Mouse (Mus musculus): ENCODE results near the gene Fpr2.
"Not testable (repeated sequence)": the region's sequence is repeated elsewhere in the genome, so short reads cannot be mapped to it uniquely, and the experiment has no call there.

Gene Fpr2

GRCm38 (mm10) chr17:17887774-17888248 lies at the start of gene Fpr2, which contains the start of gene Fpr3:
TSS of gene Fpr2 (plus strand) at chr17:17887824.
TSS of gene Fpr3 (plus strand) at chr17:17887852.
- no peak for DNase-seq

DNA sequence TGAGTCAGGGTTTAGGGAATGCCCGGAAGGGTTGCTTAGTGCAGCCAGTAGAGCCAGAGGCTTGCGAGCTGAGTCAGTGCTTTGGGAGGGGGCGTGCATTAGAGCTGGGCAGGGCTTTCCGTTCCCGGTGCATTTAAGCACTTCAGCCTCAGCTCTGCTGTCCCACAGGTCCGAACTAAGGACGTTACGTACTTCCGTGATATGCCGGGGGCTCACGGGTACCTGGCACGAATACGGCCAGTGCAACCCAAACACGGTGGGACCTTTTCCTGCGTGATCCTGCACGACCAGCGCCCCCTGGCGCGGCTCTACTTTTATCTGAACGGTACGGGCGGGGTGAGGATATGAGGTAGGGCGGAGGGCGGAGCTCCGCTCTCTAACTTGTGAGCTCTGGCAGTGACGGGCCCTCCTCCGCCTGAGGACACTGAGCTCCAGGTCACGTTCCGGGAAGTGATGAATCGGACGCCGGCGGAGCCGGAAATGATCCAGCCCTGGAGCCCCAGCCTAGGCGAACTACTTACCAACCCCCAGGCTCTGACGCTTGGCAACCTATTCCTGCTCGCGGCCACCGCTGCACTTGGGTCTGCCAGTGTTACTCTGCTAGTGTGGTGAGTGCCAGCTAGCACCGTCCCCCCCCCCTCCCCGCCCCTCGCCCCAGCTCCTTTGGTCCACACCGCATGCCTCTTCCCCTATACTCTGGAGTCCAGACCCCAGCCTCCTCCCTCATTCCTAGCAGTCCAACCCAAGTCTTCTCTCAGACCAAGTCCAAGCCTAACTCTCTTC lies 49.5 kb upstream of the Fpr2 start:
- DNase-seq = peak; percentile 94

DNA sequence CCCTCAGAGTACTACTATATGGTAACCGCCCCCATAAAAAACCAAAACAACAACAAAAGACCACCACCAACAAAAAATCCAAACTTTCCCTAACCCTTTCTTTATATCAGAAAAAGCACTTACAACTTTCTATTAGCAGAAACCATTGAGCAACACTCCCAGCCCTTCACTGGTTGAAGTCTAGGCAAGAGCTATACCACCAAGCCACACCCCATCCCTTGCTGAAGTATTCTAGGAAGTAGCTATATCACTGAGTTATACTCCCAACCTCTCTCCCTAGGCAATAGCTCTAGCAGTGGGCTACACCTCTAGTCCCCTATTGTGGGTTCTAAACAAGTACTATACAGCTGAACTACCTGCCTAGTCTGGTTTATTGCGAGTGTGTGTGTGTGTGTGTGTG lies 48.3 kb upstream of the Fpr2 start:
- DNase-seq = no peak

DNA sequence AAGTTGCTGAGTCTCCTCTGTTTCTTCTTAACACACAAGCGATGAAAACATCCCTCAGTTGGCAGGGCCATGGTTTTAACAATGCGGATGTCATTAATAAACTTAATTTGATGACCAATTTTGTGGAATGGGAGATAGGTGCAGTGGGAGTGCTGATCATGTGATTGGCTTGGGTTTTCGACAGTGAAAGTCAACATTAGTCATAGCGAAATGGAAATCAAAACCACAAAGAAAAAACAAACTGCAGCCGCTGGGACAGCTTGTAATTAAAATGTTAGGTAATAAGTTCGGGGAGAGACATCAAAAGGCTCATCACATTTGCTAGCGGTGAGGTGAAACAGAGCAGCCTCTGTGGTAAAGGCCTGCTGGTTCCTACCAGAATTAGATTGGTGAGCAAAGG lies 46.8 kb upstream of the Fpr2 start:
- no peak for DNase-seq

DNA sequence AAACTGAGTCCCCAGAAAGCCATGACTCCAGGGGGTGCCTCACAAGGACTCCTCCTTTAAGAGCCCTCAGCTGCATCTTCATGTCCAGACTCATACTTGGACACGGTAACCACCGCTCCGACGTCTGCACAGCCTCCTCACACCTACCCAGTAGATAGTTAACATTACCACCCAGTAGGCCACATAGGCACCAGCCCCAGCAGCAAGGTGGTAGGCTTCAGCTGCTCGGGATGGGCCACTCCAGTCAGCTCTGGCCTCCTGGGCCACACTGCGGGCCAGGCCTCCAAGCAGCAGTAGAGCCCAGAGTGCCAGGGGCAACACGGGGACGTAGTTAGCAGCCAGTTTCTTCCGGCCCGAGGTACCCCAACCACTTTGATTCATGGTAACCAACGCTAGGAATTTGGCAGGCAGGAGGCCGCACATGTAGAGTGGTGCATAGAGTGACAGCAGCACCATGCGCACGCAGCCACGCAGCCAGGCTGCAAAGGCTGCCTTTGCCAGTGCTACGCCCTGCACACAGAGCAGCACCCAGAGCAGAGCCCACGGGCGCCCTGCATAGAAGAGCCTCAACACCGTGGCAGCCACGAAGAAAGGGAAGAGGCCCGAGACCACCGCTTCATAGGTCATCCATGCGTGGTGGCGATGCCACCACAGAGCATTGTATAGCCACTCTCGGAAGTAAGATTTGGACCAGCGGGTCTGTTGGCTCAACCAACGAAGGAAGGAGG lies 43.9 kb upstream of the Fpr2 start:
- no peak for DNase-seq

DNA sequence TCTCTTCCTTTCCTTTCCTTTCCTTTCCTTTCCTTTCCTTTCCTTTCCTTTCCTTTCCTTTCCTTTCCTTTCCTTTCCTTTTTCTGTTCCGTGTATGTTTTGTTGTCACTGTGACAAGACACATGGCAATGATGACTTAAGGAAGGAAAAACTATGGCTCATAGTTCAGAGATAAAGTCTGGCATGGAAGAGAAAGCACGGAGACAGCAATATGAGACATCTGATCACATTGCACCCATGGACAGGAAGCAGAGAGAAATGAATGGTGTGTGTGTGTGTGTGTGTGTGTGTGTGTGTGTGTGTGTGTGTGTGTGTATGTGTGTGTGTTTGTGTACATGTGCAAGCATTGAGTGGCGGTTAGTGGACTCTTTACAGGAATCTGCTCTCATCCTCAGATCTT lies 43.0 kb upstream of the Fpr2 start:
- not testable (repeated sequence) for DNase-seq

- DNase-seq = peak; percentile 32
These were observed 42.2 kb upstream of the Fpr2 start for GRCm38 (mm10) chr17:17845187-17846027.

GRCm38 (mm10) chr17:17848988-17849387 lies 38.6 kb upstream of the Fpr2 start:
- no peak for DNase-seq

- DNase-seq = no peak
These were observed 37.5 kb upstream of the Fpr2 start for GRCm38 (mm10) chr17:17849906-17850712.

DNA sequence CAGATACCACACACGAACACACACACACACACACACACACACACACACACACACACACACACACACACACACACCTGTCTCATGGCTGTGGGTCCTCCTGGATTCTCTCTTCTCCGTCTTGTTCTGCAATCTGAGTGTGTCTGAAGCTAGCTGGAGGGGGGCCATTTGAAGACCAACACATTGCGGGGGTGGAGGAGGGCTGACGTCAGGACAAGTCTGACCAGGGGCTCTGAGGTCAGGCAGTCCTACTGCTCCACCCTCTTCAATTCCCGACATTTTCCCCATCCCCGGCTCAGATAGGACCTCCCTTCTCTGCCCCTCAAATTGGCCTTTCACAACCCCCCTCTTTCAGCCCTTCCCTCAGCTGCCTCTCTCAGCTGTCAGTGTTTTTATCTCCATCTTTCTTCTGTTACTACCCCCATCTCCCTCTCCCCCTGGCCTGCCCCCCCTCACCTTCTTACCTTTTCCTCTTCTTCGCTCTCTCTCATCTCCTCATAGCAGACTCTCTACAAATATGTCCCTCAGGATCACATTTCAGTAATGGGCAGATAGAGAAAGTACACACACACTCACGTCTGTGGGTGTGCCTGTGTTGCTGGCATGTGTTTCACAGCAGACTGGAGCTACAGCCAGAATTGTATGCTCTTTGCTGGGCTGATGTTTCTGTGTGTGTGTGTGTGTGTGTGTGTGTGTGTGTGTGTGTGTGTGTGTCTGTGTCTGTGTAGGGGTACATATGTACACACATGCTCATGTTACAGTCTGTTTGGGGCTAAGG lies 32.4 kb upstream of the Fpr2 start, which contains the start of gene Has1:
TSS of gene Has1 (minus strand) at position 142 of the 775 bp plus-strand sequence.
- peak; percentile 20 for DNase-seq

DNA sequence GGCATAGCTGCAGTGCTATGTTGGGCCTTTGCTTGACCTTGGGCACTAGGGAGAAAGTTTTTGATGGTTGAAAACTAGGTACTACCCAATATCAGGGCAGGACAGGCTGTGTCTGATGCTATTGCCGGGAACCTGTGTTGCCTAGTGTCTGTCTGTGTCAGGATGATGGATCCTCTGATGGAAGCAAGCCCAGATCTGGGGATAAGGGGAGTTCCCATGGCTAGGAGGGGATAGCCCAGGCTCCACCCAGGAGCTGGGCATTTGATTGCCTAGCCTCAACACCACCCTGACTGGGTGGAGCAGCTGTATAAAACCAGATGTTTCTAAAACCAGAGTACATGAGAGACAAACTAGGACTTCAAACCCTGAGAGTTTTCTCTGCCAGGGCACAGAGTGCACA lies 31.0 kb upstream of the Fpr2 start:
- no peak for DNase-seq

DNA sequence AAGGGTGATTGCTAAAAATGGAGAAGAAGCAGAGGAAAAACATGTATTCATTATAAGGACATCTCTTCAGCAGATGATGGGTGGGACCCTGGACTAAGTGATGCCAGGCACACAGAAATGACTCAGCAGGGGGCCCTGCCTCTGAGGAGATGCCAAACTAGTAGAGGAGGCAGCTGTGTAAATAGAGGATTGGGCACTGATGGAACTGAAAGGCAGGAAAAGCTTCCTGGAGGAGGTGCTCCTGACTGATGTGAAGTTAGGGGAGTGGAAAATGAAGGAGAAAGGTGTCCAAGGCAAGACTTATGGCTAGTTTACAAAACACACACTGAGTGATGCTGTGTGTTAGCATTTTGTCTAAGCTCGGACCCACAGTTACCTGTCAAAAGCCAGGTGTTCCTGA lies 30.2 kb upstream of the Fpr2 start:
- DNase-seq = no peak

DNA sequence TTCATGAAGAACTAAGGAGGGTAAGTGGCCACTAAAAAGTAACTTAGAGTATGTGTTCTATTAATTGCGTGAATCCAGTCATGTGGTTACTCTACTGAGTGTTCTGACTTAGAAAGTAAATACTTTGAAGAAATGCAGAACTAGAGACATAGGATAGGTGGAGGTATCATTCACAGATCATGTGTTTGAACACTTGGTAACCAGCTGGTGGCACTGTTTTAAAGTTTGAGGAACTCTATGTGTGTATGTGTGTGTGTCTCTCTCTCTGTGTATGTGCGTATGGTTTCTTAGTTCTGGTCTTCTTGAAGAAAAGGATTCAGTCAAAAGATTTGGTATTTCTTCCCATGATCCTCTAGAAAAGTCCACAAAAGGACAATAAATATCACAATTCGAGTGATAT lies 27.5 kb upstream of the Fpr2 start:
- DNase-seq = no peak

DNA sequence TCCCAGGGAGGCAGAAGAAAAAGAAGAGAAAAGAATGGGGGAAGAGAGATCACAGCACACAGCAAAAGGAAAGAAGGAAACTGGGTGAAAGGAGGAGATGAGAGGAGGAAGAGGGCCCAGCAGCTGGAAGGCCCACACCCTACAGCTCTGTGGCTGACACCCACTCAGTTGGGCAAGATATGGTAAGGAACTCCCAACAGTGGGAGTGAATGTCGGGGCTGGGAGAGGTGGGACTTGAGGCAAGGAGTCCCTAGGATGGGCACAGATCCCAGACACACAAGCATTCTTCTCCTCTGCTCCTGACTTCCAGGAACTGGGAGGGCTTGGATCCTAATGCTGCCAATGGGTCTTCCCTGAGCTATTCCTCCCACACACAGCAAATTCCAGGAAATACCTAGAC lies 25.3 kb upstream of the Fpr2 start:
- DNase-seq = no peak

- DNase-seq = no peak
These were observed 22.5 kb upstream of the Fpr2 start for GRCm38 (mm10) chr17:17865168-17865567.

GRCm38 (mm10) chr17:17866801-17867469 lies 20.7 kb upstream of the Fpr2 start:
- DNase-seq = no peak

DNA sequence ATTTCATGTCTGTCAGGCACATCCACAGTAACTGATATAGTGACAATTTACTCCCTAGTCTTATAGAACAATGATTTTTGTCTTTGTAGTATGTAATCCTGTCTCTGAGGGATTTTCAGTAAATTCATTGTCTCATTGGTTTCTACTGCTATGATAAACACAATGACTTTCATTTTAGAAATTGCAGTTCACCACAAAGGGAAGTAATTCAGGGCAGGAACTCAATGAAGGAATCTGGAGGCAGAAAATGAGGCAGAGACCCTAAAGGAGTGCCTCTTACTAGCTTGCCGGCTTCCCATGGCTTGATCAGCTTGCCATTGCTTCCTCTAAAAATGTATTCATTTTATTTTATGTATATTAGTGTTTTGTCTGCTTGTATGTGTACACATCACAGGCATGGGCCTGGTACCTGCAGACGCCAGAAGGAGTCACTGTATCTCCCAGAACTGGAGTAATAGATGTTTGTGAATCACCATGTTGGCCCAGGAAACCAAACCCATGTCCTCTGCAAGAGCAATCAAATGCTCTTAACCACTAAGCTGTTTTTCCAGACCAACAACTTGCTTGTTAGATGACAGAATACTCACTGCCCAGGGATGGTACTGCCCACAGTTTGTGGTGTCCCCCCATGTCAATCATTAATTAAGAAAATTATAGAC lies 16.6 kb upstream of the Fpr2 start:
- DNase-seq = no peak

GRCm38 (mm10) chr17:17871697-17872096 lies 15.9 kb upstream of the Fpr2 start:
- no peak for DNase-seq

GRCm38 (mm10) chr17:17879347-17879746 lies 8.3 kb upstream of the Fpr2 start:
- DNase-seq = no peak

GRCm38 (mm10) chr17:17882672-17883071 lies 5.0 kb upstream of the Fpr2 start:
- no peak for DNase-seq
